ENCODE assay signal across 14 mouse cellular contexts in genomic region chr10:99644981-99645380, GRCm38 (mm10).
DNase-seq lines count a peak whose midpoint lies in the region; ATAC-seq and TF ChIP-seq lines count a peak whose summit lies in the region.
"Had no signal": no experiment of that assay in that cellular context is flagged by ENCODE, and none has a peak within 500 bp of the region (broad histone marks: within the 10 kb centered on the region; RNA-seq: fewer than 3 reads in every experiment).

No protein-coding gene starts in this region.

- whole genome bisulfite sequencing in kidney, postnatal 0 days: 57% methylated on average over 2 of the region's 2 CpGs

- H3K4me3 ChIP-seq in kidney, postnatal 0 days (replicated peaks; ENCODE audit: low read depth, low read length): no peak overlapping the region
- H3K4me3 ChIP-seq: embryonic facial prominence, embryonic 15.5 days; hindbrain, embryonic 12.5 days had no signal

- no peaks in the 10 kb centered on the region for H3K4me1 ChIP-seq in kidney, postnatal 0 days (replicated peaks; ENCODE audit: insufficient read depth, low read length)
- H3K4me1 ChIP-seq: embryonic facial prominence, embryonic 15.5 days; hindbrain, embryonic 12.5 days had no signal

- peak; percentile 59 for TF ChIP-seq CTCF in kidney, postnatal 0 days (IDR thresholded peaks at IDR 0.05; ENCODE audit: low read depth)

- H3K27me3 ChIP-seq in kidney, postnatal 0 days (ENCODE audit: insufficient read depth, low read length): no peaks in the 10 kb centered on the region
- H3K27me3 ChIP-seq: embryonic facial prominence, embryonic 15.5 days; hindbrain, embryonic 12.5 days had no signal

- H3K36me3 ChIP-seq in kidney, postnatal 0 days (ENCODE audit: insufficient read depth, low read length): no peaks in the 10 kb centered on the region
- H3K36me3 ChIP-seq: embryonic facial prominence, embryonic 15.5 days; hindbrain, embryonic 12.5 days had no signal

- peak; percentile 36 for DNase-seq in adrenal gland, postnatal 10 days
- DNase-seq in adrenal gland, postnatal 4 days (ENCODE audit: low spot score in 2 of 2): no peak
- DNase-seq in kidney, postnatal 0 days (ENCODE audit: low spot score): peak; percentile 37
- no peak for DNase-seq in kidney, adult 18-20 months
- peak; percentile 61 for DNase-seq in A20 (ENCODE audit: low read depth, low spot score)
- no peak for DNase-seq in Muller cell, postnatal 12 days (ENCODE audit: inconsistent ontology term)
- no peak for DNase-seq in thymus, adult 18-20 months
- DNase-seq: gastrocnemius, postnatal 25 days; layer of hippocampus, postnatal 36 days; right cerebral cortex, postnatal 25 days had no signal

- no peak for ATAC-seq in kidney, postnatal 0 days (replicated peaks; ENCODE audit: low FRiP score, low read depth)
- ATAC-seq in common myeloid progenitor, adult 5-6 weeks (replicated peaks; ENCODE audit: low read depth, poor library complexity, severe bottlenecking): 0 out of 2 replicates have a peak, but pooled peaks have one; percentile 55

- H3K27ac ChIP-seq in kidney, postnatal 0 days: no peak overlapping the region
- H3K27ac ChIP-seq: embryonic facial prominence, embryonic 15.5 days; hindbrain, embryonic 12.5 days; macrophage had no signal

- H3K9me3 ChIP-seq in kidney, postnatal 0 days (replicated peaks; ENCODE audit: low read length): no peaks in the 10 kb centered on the region
- H3K9me3 ChIP-seq: embryonic facial prominence, embryonic 15.5 days; hindbrain, embryonic 12.5 days had no signal

- H3K4me2 ChIP-seq in kidney, postnatal 0 days (ENCODE audit: low read length): no peak overlapping the region
- H3K4me2 ChIP-seq: embryonic facial prominence, embryonic 15.5 days; hindbrain, embryonic 12.5 days had no signal

- H3K9ac ChIP-seq in kidney, postnatal 0 days (ENCODE audit: low read depth, low read length): no peak overlapping the region
- H3K9ac ChIP-seq: embryonic facial prominence, embryonic 15.5 days; hindbrain, embryonic 12.5 days had no signal

Comparison
In these comparisons a context has a peak if more than half of its experiments do, and no peak if none do; other contexts are left out.
1. DNase-seq: peak in adrenal gland, postnatal 10 days (single experiment), kidney, postnatal 0 days (single experiment) and A20 (single experiment); none in adrenal gland, postnatal 4 days (0 of 2), kidney, adult 18-20 months (single experiment), Muller cell, postnatal 12 days (single experiment) and thymus, adult 18-20 months (0 of 2).